Mouse (Mus musculus): ENCODE measurements around the gene Izumo1. TPM values are rescaled to one million over a fixed set of nuclear protein-coding genes. Genes with fewer than 3 reads are reported as not detected.

Izumo1 gene
- polyA plus RNA-seq, 1 experiment from 2014 or later = 0.08 TPM

- ATAC-seq (ENCODE audit: low FRiP score, low read depth) = peak; percentile 90
- peak overlapping the region; percentile 69 for H3K4me2 ChIP-seq
- no peaks in the 10 kb centered on the region for H3K27me3 ChIP-seq
- WGBS = 18% methylated on average over 29 of the region's 29 CpGs
- peak overlapping the region; percentile 37 for H3K4me3 ChIP-seq
- H3K9ac ChIP-seq = peak overlapping the region; percentile 41
- H3K4me1 ChIP-seq (replicated peaks) = peaks cover 26% of the 10 kb centered on the region
- H3K9me3 ChIP-seq = no peaks in the 10 kb centered on the region
- peak overlapping the region; percentile 61 for H3K27ac ChIP-seq (replicated peaks)
- peaks cover 6% of the 10 kb centered on the region for H3K36me3 ChIP-seq
Observed at GRCm38 (mm10) chr7:45638623-45639401, 17.2 kb downstream of the Izumo1 start.

GRCm38 (mm10) chr7:45639561-45640027 lies 18.0 kb downstream of the Izumo1 start, which contains the start of gene Mamstr:
Gene Mamstr (plus strand): TSS chr7:45639977.
- H3K27me3 ChIP-seq = no peaks in the 10 kb centered on the region
- no peak within 1 kb of the TSS for H3K9ac ChIP-seq
- no peak within 1 kb of the TSS for H3K27ac ChIP-seq (replicated peaks)
- peaks cover 6% of the 10 kb centered on the region for H3K36me3 ChIP-seq
- H3K4me1 ChIP-seq (replicated peaks) = peaks cover 34% of the 10 kb centered on the region
- no peak for ATAC-seq (ENCODE audit: low FRiP score, low read depth)
- H3K4me2 ChIP-seq = peak within 1 kb of the TSS; percentile 69
- 26% methylated on average over 19 of the region's 19 CpGs for WGBS
- no peaks in the 10 kb centered on the region for H3K9me3 ChIP-seq
- H3K4me3 ChIP-seq = no peak within 1 kb of the TSS

GRCm38 (mm10) chr7:45640191-45640957 lies 18.8 kb downstream of the Izumo1 start:
- H3K4me3 ChIP-seq = no peak overlapping the region
- no peak overlapping the region for H3K9ac ChIP-seq
- H3K9me3 ChIP-seq = no peaks in the 10 kb centered on the region
- H3K4me1 ChIP-seq (replicated peaks) = peaks cover 39% of the 10 kb centered on the region
- ATAC-seq (ENCODE audit: low FRiP score, low read depth) = no peak
- no peak overlapping the region for H3K27ac ChIP-seq (replicated peaks)
- H3K27me3 ChIP-seq = no peaks in the 10 kb centered on the region
- no peak overlapping the region for H3K4me2 ChIP-seq
- 74% methylated on average over 19 of the region's 19 CpGs for WGBS
- peaks cover 6% of the 10 kb centered on the region for H3K36me3 ChIP-seq

DNA sequence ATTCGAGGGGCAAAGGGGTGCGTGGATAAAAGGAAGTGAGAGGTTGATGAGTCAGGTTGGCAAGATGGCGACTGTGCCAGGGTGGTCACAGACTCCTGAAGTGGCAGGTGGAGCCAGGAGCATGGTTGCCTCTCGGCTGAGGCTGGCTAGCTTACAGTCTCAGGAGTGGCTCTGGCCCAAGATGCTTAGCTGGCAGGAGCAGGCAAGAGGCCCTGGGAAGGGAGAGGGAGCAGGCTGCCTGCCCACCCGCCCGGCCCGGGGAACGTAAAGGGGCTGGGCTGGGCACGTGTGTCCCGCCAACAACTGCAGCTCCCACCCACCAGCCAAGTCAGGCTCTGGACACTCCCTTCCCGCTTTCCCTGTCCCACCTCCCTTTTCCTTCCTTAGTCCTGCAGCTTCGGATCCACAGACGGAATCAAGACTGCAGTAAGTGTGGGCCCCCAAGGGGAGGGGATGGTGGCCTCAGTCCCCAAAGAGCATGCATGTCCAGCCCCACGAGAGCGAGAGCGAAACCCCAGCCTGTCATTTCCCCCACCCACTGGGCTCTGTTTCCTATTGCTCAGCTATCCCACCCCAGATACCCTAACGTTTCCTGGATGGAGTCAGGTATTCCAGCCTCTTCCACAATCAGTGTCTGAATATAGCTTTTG lies 19.9 kb downstream of the Izumo1 start:
- H3K27ac ChIP-seq (replicated peaks) = no peak overlapping the region
- H3K4me1 ChIP-seq (replicated peaks) = peaks cover 39% of the 10 kb centered on the region
- ATAC-seq (ENCODE audit: low FRiP score, low read depth) = no peak
- peak overlapping the region; percentile 82 for H3K4me2 ChIP-seq
- H3K9me3 ChIP-seq = no peaks in the 10 kb centered on the region
- no peak overlapping the region for H3K9ac ChIP-seq
- WGBS = 63% methylated on average over 17 of the region's 17 CpGs
- H3K27me3 ChIP-seq = no peaks in the 10 kb centered on the region
- no peak overlapping the region for H3K4me3 ChIP-seq
- peaks cover under 1% of the 10 kb centered on the region; the same call in 1 of the 2 replicates for H3K36me3 ChIP-seq

- Histone ChIP-seq H3K4me2 (peak overlapping the region; percentile 82; the same call in 1 of the 2 replicates), H3K9me3 (no peaks in the 10 kb centered on the region), H3K27me3 (no peaks in the 10 kb centered on the region), H3K36me3 (no peaks in the 10 kb centered on the region), H3K9ac (no peak overlapping the region), H3K27ac (replicated peaks) (no peak overlapping the region), H3K4me1 (replicated peaks) (peaks cover 39% of the 10 kb centered on the region), H3K4me3 (no peak overlapping the region)
- ATAC-seq (ENCODE audit: low FRiP score, low read depth) = no peak
- WGBS = 77% methylated on average over 5 of the region's 5 CpGs
Observed at GRCm38 (mm10) chr7:45642083-45642482, 20.5 kb downstream of the Izumo1 start.

- peak overlapping the region; percentile 90 for H3K27ac ChIP-seq (replicated peaks)
- peak overlapping the region; percentile 49 for H3K4me3 ChIP-seq
- 36% methylated on average over 16 of the region's 16 CpGs for WGBS
- peak overlapping the region; percentile 74 for H3K9ac ChIP-seq
- H3K9me3 ChIP-seq = no peaks in the 10 kb centered on the region
- H3K4me1 ChIP-seq (replicated peaks) = peaks cover 38% of the 10 kb centered on the region
- H3K27me3 ChIP-seq = no peaks in the 10 kb centered on the region
- no peak for ATAC-seq (ENCODE audit: low FRiP score, low read depth)
- peak overlapping the region; percentile 82 for H3K4me2 ChIP-seq
- no peaks in the 10 kb centered on the region for H3K36me3 ChIP-seq
Observed at GRCm38 (mm10) chr7:45642503-45643255, 21.1 kb downstream of the Izumo1 start.

DNA sequence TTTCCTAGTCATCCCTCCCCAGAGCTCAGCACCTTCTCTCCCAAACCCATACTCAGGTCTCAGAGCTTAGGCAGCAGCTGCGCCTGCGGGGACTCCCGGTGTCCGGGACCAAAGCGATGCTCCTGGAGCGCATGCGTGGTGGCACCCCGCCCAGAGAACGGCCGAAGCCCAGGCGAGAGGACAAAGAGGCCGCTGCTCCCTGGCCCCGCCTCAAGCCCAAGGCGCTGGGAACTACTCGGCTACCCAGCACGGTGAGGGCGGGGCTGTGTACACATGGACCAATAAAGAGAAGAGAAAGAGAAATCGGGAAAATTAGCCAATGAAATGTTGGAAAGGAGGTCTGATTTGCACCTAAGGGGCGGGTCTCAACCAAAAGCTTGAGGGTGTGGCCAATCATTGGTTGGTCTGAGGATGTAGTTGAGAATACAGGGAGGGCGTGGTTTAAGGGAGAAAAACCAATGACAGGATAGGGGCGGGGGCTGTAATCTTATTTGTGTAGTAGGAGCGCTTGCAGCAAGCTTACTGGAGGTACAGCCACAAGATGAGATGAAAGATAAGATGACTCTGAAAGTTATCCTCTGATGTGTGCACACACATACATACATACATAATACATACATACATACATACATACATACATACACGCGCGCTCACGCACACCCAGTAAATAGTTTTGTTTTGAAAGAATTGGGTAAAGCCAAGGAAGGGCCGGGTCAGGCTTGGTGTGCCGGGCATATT lies 22.0 kb downstream of the Izumo1 start:
- Histone ChIP-seq H3K4me3 (peak overlapping the region; percentile 49), H3K27me3 (no peaks in the 10 kb centered on the region), H3K9ac (peak overlapping the region; percentile 74), H3K36me3 (no peaks in the 10 kb centered on the region), H3K9me3 (no peaks in the 10 kb centered on the region), H3K4me1 (replicated peaks) (peaks cover 31% of the 10 kb centered on the region), H3K27ac (replicated peaks) (peak overlapping the region; percentile 90), H3K4me2 (peak overlapping the region; percentile 82)
- ATAC-seq (ENCODE audit: low FRiP score, low read depth) = peak; percentile 95
- WGBS = 2% methylated on average over 28 of the region's 28 CpGs

DNA sequence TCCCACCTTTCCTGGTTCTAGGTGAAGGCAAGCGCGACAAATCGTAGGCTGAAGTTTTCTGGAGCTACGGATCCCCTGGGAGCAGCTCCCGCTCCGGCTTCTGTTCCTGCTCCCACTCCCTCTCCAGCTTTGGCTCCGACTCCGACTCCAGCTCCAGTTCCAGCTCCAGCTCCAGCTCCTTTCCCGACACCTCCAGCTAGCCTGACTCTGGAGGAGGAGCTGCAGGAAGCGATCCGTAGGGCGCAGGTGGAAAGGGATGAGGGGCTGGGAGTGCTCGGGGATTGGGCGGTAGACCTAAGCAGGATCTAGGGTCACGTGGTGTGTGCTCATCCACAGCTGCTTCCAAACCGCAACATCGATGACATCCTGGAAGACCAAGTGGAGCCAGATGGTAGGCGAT lies 22.6 kb downstream of the Izumo1 start:
- Histone ChIP-seq H3K27me3 (no peaks in the 10 kb centered on the region), H3K9ac (peak overlapping the region; percentile 37), H3K9me3 (no peaks in the 10 kb centered on the region), H3K36me3 (no peaks in the 10 kb centered on the region), H3K4me2 (peak overlapping the region; percentile 82), H3K27ac (replicated peaks) (peak overlapping the region; percentile 90), H3K4me1 (replicated peaks) (peaks cover 31% of the 10 kb centered on the region), H3K4me3 (peak overlapping the region; percentile 49)
- peak; percentile 16 for ATAC-seq (ENCODE audit: low FRiP score, low read depth)
- 3% methylated on average over 18 of the region's 18 CpGs for WGBS

- H3K4me1 ChIP-seq (replicated peaks) = peaks cover 31% of the 10 kb centered on the region
- peak overlapping the region; percentile 49 for H3K4me3 ChIP-seq
- peak overlapping the region; percentile 37; the same call in 1 of the 2 replicates for H3K9ac ChIP-seq
- peak overlapping the region; percentile 90 for H3K27ac ChIP-seq (replicated peaks)
- H3K4me2 ChIP-seq = peak overlapping the region; percentile 82
- no peaks in the 10 kb centered on the region for H3K27me3 ChIP-seq
- 71% methylated on average over 6 of the region's 6 CpGs for WGBS
- no peaks in the 10 kb centered on the region for H3K9me3 ChIP-seq
- no peaks in the 10 kb centered on the region for H3K36me3 ChIP-seq
- ATAC-seq (ENCODE audit: low FRiP score, low read depth) = no peak
Observed at GRCm38 (mm10) chr7:45644872-45645590, 23.4 kb downstream of the Izumo1 start.

DNA sequence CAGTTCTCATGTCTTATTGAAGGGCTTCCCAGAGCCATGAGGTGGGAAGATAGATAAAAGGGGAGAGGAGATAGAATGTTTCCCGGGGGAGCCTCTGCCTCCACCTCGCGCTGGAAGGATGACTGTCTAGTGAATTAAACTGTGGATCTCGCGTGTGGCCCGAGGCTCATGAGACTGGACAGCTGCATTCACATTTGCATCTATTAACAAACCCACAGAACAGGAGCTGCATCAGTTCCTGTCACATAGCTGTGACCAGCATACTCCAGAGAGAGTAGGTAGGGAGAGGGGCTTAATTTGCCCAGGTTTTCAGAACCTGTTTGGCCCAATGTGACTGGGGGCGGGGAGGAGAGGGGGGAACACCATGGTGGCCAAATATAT lies 24.0 kb downstream of the Izumo1 start:
- H3K9ac ChIP-seq = no peak overlapping the region
- no peak overlapping the region for H3K4me2 ChIP-seq
- H3K4me3 ChIP-seq = no peak overlapping the region
- no peaks in the 10 kb centered on the region for H3K27me3 ChIP-seq
- H3K4me1 ChIP-seq (replicated peaks) = peaks cover 31% of the 10 kb centered on the region
- no peaks in the 10 kb centered on the region for H3K9me3 ChIP-seq
- 64% methylated on average over 7 of the region's 7 CpGs for WGBS
- H3K36me3 ChIP-seq = no peaks in the 10 kb centered on the region
- ATAC-seq (ENCODE audit: low FRiP score, low read depth) = no peak
- H3K27ac ChIP-seq (replicated peaks) = no peak overlapping the region
